ENCODE assay signal across 13 mouse cellular contexts in the genomic region with DNA sequence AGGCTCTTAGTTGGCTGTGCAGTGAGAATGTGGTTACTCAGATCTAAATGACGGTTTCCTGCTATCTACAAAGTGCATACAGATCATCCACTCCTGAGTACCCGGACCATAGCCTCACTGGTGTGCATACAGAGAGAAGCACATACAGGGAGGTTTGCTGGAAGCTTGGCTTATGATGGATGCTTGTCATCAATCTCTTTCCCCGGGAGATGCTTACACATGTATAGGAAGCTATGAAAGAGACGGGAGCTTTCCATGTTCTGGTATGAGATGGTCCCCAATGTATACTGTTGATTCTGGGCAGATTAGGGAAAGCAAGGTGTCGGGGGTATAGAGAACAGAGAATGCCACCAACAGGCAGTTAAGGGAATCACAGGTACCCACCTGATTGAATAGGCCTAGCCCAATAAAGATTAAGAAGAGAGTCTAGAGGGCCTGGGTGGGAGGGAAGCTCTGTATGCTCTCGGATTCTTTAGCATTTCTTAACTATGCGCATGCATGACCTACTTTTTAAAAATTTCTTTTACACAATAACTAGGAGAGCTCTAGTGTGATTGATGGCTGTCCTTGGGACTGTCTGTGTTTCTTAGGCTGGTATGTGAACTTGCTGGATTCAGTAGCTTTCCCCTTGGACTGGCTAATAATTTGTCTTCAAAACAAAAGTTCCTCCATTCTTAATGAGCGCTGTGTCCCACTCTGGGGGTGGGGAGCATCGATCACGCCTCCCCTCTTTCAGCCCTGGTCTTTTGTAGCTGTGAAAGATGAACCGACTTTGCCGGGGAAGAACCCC. TPM values are rescaled to one million over a fixed set of nuclear protein-coding genes. Genes with fewer than 3 reads are reported as not detected.
A peak's percentile ranks its signal among the peaks of the same experiment; 100 is the strongest.
DNase-seq lines count a peak whose midpoint lies in the region; ATAC-seq and TF ChIP-seq lines count a peak whose summit lies in the region.
"Had no signal": no experiment of that assay in that cellular context is flagged by ENCODE, and none has a peak within 500 bp of the region (broad histone marks: within the 10 kb centered on the region; RNA-seq: fewer than 3 reads in every experiment).

No protein-coding gene starts in this region.

- no peaks in the 10 kb centered on the region for H3K9me3 ChIP-seq in intestine, postnatal 0 days (ENCODE audit: control insufficient read depth)
- no peaks in the 10 kb centered on the region for H3K9me3 ChIP-seq in intestine, embryonic 15.5 days
- H3K9me3 ChIP-seq: kidney, embryonic 15.5 days; midbrain, embryonic 12.5 days had no signal

- H3K36me3 ChIP-seq in intestine, postnatal 0 days (ENCODE audit: control insufficient read depth, insufficient read depth): no peaks in the 10 kb centered on the region
- H3K36me3 ChIP-seq in intestine, embryonic 15.5 days: no peaks in the 10 kb centered on the region
- H3K36me3 ChIP-seq: kidney, embryonic 15.5 days had no signal

- TF ChIP-seq CTCF in intestine, postnatal 0 days (IDR thresholded peaks at IDR 0.05; ENCODE audit: low read depth): peak; percentile 49

- WGBS in intestine, postnatal 0 days: 79% methylated on average over 12 of the region's 12 CpGs
- WGBS in intestine, embryonic 15.5 days: 77% methylated on average over 12 of the region's 12 CpGs

- no peaks in the 10 kb centered on the region for H3K27me3 ChIP-seq in intestine, postnatal 0 days (replicated peaks; ENCODE audit: control insufficient read depth, insufficient read depth, low read length)
- no peaks in the 10 kb centered on the region for H3K27me3 ChIP-seq in intestine, embryonic 15.5 days (replicated peaks)
- H3K27me3 ChIP-seq: kidney, embryonic 15.5 days; midbrain, embryonic 12.5 days had no signal

- H3K27ac ChIP-seq in intestine, postnatal 0 days (ENCODE audit: low read depth, low read length): no peak overlapping the region
- no peak overlapping the region for H3K27ac ChIP-seq in intestine, embryonic 15.5 days
- H3K27ac ChIP-seq: kidney, embryonic 15.5 days; midbrain, embryonic 12.5 days had no signal

- no peak overlapping the region for H3K9ac ChIP-seq in intestine, postnatal 0 days (ENCODE audit: low read depth, low read length)
- H3K9ac ChIP-seq in intestine, embryonic 15.5 days: no peak overlapping the region
- H3K9ac ChIP-seq: kidney, embryonic 15.5 days; midbrain, embryonic 12.5 days had no signal

- H3K4me3 ChIP-seq in intestine, postnatal 0 days (ENCODE audit: low read depth, low read length): no peak overlapping the region
- no peak overlapping the region for H3K4me3 ChIP-seq in intestine, embryonic 15.5 days (replicated peaks)
- H3K4me3 ChIP-seq: kidney, embryonic 15.5 days; midbrain, embryonic 12.5 days had no signal

- DNase-seq in cerebellum, adult 11 months: no peak
- DNase-seq in ES-CJ7 (ENCODE audit: low read depth, low spot score): peak; percentile 74
- DNase-seq in urinary bladder, postnatal 14 days (ENCODE audit: low spot score): no peak
- DNase-seq in right cerebral cortex, adult 2 months (ENCODE audit: low spot score in 2 of 2): no peak
- DNase-seq: cerebellum, postnatal 36 days; gastrocnemius, postnatal 14 days; heart, postnatal 14 days had no signal

- H3K4me2 ChIP-seq in intestine, postnatal 0 days (replicated peaks; ENCODE audit: low read depth): no peak overlapping the region
- no peak overlapping the region for H3K4me2 ChIP-seq in intestine, embryonic 15.5 days (replicated peaks)
- H3K4me2 ChIP-seq: kidney, embryonic 15.5 days; midbrain, embryonic 12.5 days had no signal

- peak; percentile 61 for ATAC-seq in cerebellum, adult (ENCODE audit: insufficient number of reproducible peaks, low FRiP score, low TSS enrichment)
- ATAC-seq in intestine, postnatal 0 days: no peak
- no peak for ATAC-seq in intestine, embryonic 15.5 days
- ATAC-seq in megakaryocyte-erythroid progenitor cell, adult 5-6 weeks (replicated peaks; ENCODE audit: low FRiP score, low TSS enrichment, poor library complexity, severe bottlenecking): 0 out of 2 replicates have a peak, but pooled peaks have one; percentile 39

- H3K4me1 ChIP-seq in intestine, postnatal 0 days (replicated peaks; ENCODE audit: control insufficient read depth, insufficient read depth, low read length): no peaks in the 10 kb centered on the region
- no peaks in the 10 kb centered on the region for H3K4me1 ChIP-seq in intestine, embryonic 15.5 days (replicated peaks)
- H3K4me1 ChIP-seq: kidney, embryonic 15.5 days; midbrain, embryonic 12.5 days had no signal

RNA-seq across cellular contexts. Expression of a gene that starts 56.7 kb away (rescaled TPM):
- 61.4 and 62.1 TPM in 2 replicates for polyA plus RNA-seq in intestine, postnatal 0 days (2015; fragmentation: Nextera tagmentation; extraction: Ambion mirVana)
- polyA plus RNA-seq in intestine, embryonic 15.5 days (2015; fragmentation: Nextera tagmentation; extraction: Ambion mirVana): 74.3 and 74.8 TPM in 2 replicates
- 56.4 and 84.6 TPM in 2 replicates for total RNA-seq in megakaryocyte-erythroid progenitor cell, adult 5-6 weeks (2014; fragmentation: Nextera tagmentation)
- 57.0 and 69.5 TPM in 2 replicates for total RNA-seq in megakaryocyte-erythroid progenitor cell, adult 5-6 weeks (2017)

Comparison
In these comparisons a context has a peak if more than half of its experiments do, and no peak if none do; other contexts are left out.
1. ATAC-seq: peak in cerebellum, adult (single experiment) and megakaryocyte-erythroid progenitor cell, adult 5-6 weeks (single experiment); none in intestine, postnatal 0 days (single experiment) and intestine, embryonic 15.5 days (single experiment).